Comparison of ENCODE assay signal across 38 mouse cellular contexts in genomic region chr5:97444191-97444590, GRCm38 (mm10). TPM values are rescaled to one million over a fixed set of nuclear protein-coding genes. Genes with fewer than 3 reads are reported as not detected.
"Had no signal": no experiment of that assay in that cellular context is flagged by ENCODE, and none has a peak within 500 bp of the region (broad histone marks: within the 10 kb centered on the region; RNA-seq: fewer than 3 reads in every experiment).

No protein-coding gene starts in this region.

- H3K27ac ChIP-seq: embryonic facial prominence, embryonic 10.5 days; embryonic facial prominence, embryonic 12.5 days; embryonic facial prominence, embryonic 13.5 days; embryonic facial prominence, embryonic 15.5 days; forebrain, embryonic 10.5 days; forebrain, embryonic 12.5 days; forebrain, embryonic 13.5 days; forebrain, embryonic 15.5 days; gastrocnemius, adult 2 months; heart, adult 2 months had no signal

- DNase-seq: cerebellum, adult 2 months; cerebellum, adult 8-10 months; cerebellum, adult 9-10 months; cerebellum, adult 9-11 months; cerebellum, postnatal 25 days; cerebellum, postnatal 36 days; embryo, embryonic 11 days; forebrain, postnatal 0 days; gastrocnemius, adult 2 months; gastrocnemius, postnatal 10 days; gastrocnemius, postnatal 14 days; gastrocnemius, postnatal 25 days; gastrocnemius, postnatal 36 days; heart, adult 11 months; heart, adult 18-20 months; heart, adult 2 months had no signal

- H3K36me3 ChIP-seq: embryonic facial prominence, embryonic 10.5 days; embryonic facial prominence, embryonic 12.5 days; embryonic facial prominence, embryonic 13.5 days; embryonic facial prominence, embryonic 15.5 days; forebrain, embryonic 10.5 days; forebrain, embryonic 12.5 days; forebrain, embryonic 15.5 days had no signal

- H3K4me3 ChIP-seq: embryonic facial prominence, embryonic 10.5 days; embryonic facial prominence, embryonic 12.5 days; embryonic facial prominence, embryonic 13.5 days; embryonic facial prominence, embryonic 15.5 days; erythroblast, embryonic 14.5 days; forebrain, embryonic 10.5 days; forebrain, embryonic 12.5 days; forebrain, embryonic 13.5 days; forebrain, embryonic 15.5 days; gastrocnemius, adult 2 months; heart, adult 2 months had no signal

- H3K9me3 ChIP-seq: embryonic facial prominence, embryonic 10.5 days; embryonic facial prominence, embryonic 12.5 days; embryonic facial prominence, embryonic 13.5 days; embryonic facial prominence, embryonic 15.5 days; forebrain, embryonic 10.5 days; forebrain, embryonic 12.5 days; forebrain, embryonic 13.5 days; forebrain, embryonic 15.5 days had no signal

- H3K4me2 ChIP-seq: embryonic facial prominence, embryonic 12.5 days; embryonic facial prominence, embryonic 13.5 days; embryonic facial prominence, embryonic 15.5 days; forebrain, embryonic 12.5 days; forebrain, embryonic 13.5 days; forebrain, embryonic 15.5 days had no signal

- H3K4me1 ChIP-seq: embryonic facial prominence, embryonic 10.5 days; embryonic facial prominence, embryonic 12.5 days; embryonic facial prominence, embryonic 13.5 days; embryonic facial prominence, embryonic 15.5 days; forebrain, embryonic 10.5 days; forebrain, embryonic 12.5 days; forebrain, embryonic 13.5 days; forebrain, embryonic 15.5 days had no signal

- ATAC-seq: forebrain, embryonic 13.5 days; forebrain, embryonic 14.5 days; forebrain, embryonic 15.5 days; forebrain, embryonic 16.5 days; forebrain, postnatal 0 days had no signal

- H3K27me3 ChIP-seq: embryonic facial prominence, embryonic 12.5 days; embryonic facial prominence, embryonic 13.5 days; embryonic facial prominence, embryonic 15.5 days; forebrain, embryonic 12.5 days; forebrain, embryonic 13.5 days; forebrain, embryonic 15.5 days had no signal

- H3K9ac ChIP-seq: embryonic facial prominence, embryonic 12.5 days; embryonic facial prominence, embryonic 13.5 days; embryonic facial prominence, embryonic 15.5 days; forebrain, embryonic 12.5 days; forebrain, embryonic 13.5 days; forebrain, embryonic 15.5 days; forebrain, postnatal 0 days had no signal

RNA-seq across cellular contexts. Expression of gene Gk2, which starts 12.6 kb away (rescaled TPM):
- total RNA-seq: common myeloid progenitor, adult 5-6 weeks; forebrain, postnatal 0 days; gastrocnemius, adult 18-20 months; gastrocnemius, adult 2 months; gastrocnemius, adult 8-10 months; gastrocnemius, postnatal 10 days; gastrocnemius, postnatal 14 days; gastrocnemius, postnatal 25 days; gastrocnemius, postnatal 36 days; gastrocnemius, postnatal 4 days; granulocyte monocyte progenitor cell, adult 5-6 weeks; heart, adult 18-20 months; heart, adult 2 months had no signal
- polyA plus RNA-seq: cerebellum, adult 2 months; cortical plate, adult 2 months; embryonic facial prominence, embryonic 10.5 days; embryonic facial prominence, embryonic 11.5 days; embryonic facial prominence, embryonic 12.5 days; embryonic facial prominence, embryonic 13.5 days; embryonic facial prominence, embryonic 14.5 days; embryonic facial prominence, embryonic 15.5 days; erythroblast, embryonic 14.5 days; forebrain, embryonic 10.5 days; forebrain, embryonic 11.5 days; forebrain, embryonic 12.5 days; forebrain, embryonic 13.5 days; forebrain, embryonic 14.5 days; forebrain, embryonic 15.5 days; forebrain, embryonic 16.5 days; forebrain, postnatal 0 days; frontal cortex, adult 2 months; heart, adult 2 months had no signal

RNA-seq across cellular contexts. Expression of gene Naa11, which starts 52.0 kb away (rescaled TPM):
- total RNA-seq: common myeloid progenitor, adult 5-6 weeks; forebrain, postnatal 0 days; gastrocnemius, adult 18-20 months; gastrocnemius, adult 2 months; gastrocnemius, adult 8-10 months; gastrocnemius, postnatal 10 days; gastrocnemius, postnatal 14 days; gastrocnemius, postnatal 25 days; gastrocnemius, postnatal 36 days; gastrocnemius, postnatal 4 days; granulocyte monocyte progenitor cell, adult 5-6 weeks; heart, adult 18-20 months; heart, adult 2 months had no signal
- polyA plus RNA-seq: cerebellum, adult 2 months; embryonic facial prominence, embryonic 10.5 days; embryonic facial prominence, embryonic 11.5 days; embryonic facial prominence, embryonic 12.5 days; embryonic facial prominence, embryonic 13.5 days; embryonic facial prominence, embryonic 14.5 days; embryonic facial prominence, embryonic 15.5 days; erythroblast, embryonic 14.5 days; forebrain, embryonic 10.5 days; forebrain, embryonic 11.5 days; forebrain, embryonic 15.5 days; gonadal fat pad, adult 2 months; heart, adult 2 months had no signal
